In the genomic region with DNA sequence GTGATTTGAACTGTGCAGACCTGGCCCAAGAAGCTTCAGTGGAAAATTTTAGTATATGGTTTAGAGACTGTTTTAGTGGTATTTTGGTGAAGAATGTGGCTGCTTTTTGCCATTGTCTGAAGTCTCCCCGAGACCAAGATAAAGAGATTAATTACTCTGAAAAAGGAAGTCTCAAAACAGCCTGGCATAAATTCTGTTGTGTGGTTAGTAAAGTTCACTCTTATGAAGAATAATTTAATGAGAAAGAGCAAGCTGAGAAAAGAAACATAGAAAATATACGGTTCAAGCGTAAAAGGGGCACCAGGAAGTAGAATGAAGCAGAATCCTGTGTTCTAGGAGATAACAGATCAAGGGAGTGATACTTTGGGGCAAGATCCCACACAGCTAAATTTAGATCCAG, we compare ENCODE assay signal across 12 mouse cellular contexts.
"Had no signal": no experiment of that assay in that cellular context is flagged by ENCODE, and none has a peak within 500 bp of the region (broad histone marks: within the 10 kb centered on the region; RNA-seq: fewer than 3 reads in every experiment).

No protein-coding gene starts in this region.

- DNase-seq: retina, postnatal 1 day; right cerebral cortex, adult 18-20 months; right cerebral cortex, postnatal 14 days; right cerebral cortex, postnatal 25 days; right cerebral cortex, postnatal 4 days; spleen, adult 18-20 months; thymus, adult 18-20 months; thymus, adult 2 months; thymus, postnatal 14 days; thymus, postnatal 25 days; thymus, postnatal 36 days; thymus, postnatal 4 days had no signal
